Mouse (Mus musculus) E14TG2a.4 (cell line): ENCODE results near the gene Gtdc1.

Experiments
- CTCF ChIP-seq: conservative IDR thresholded peaks from 2 replicates; pipeline ENCODE4 v1.5.1; 2014; ENCODE audit warnings: low read length
- NANOG ChIP-seq: IDR thresholded peaks from 2 replicates; pipeline ENCODE4 v1.6.1; 2014; ENCODE audit warnings: borderline replicate concordance, low read length, mixed read lengths
- POU5F1 ChIP-seq: IDR thresholded peaks from 2 replicates; pipeline ENCODE4 v1.6.1; 2014; ENCODE audit warnings: low read length, borderline replicate concordance

- TF ChIP-seq CTCF (no peak), POU5F1 (no peak), NANOG (no peak)
Observed at GRCm38 (mm10) chr2:44961192-44961591, 33.7 kb upstream of the Gtdc1 start.
